Mouse (Mus musculus) kidney, adult 11 months (tissue): ENCODE results near the gene Gm3629.
"Not testable (repeated sequence)": the region's sequence is repeated elsewhere in the genome, so short reads cannot be mapped to it uniquely, and the experiment has no call there.

ENCODE experiments used
- DNase-seq: peaks from one replicate; pipeline ENCODE4 v3.0.0; 2022

The Gm3629 gene

GRCm38 (mm10) chr14:6590513-6590912 is at the start of gene Gm3629:
Gm3629 (minus strand) TSS chr14:6590613.
- not testable (repeated sequence) for DNase-seq

- DNase-seq: not testable (repeated sequence)
Measured at GRCm38 (mm10) chr14:6622318-6622717, 31.9 kb upstream of the Gm3629 start, which contains the start of gene Gm3460. Gm3460 (minus strand) TSS chr14:6622418.

GRCm38 (mm10) chr14:6606436-6606835 is 16.0 kb upstream of the Gm3629 start:
- DNase-seq: not testable (repeated sequence)

- not testable (repeated sequence) for DNase-seq
Measured at GRCm38 (mm10) chr14:6605004-6605403, 14.6 kb upstream of the Gm3629 start.

GRCm38 (mm10) chr14:6604551-6604950 is 14.1 kb upstream of the Gm3629 start:
- peak; percentile 7 for DNase-seq

- not testable (repeated sequence) for DNase-seq
Measured at GRCm38 (mm10) chr14:6537190-6537589, 53.2 kb downstream of the Gm3629 start, which contains the start of gene Gm8356. Gm8356 (minus strand) TSS chr14:6537290.
